Mouse (Mus musculus) CH12.LX (cell line): ENCODE results near the gene Tspear. TPM values are rescaled to one million over a fixed set of nuclear protein-coding genes. Genes with fewer than 3 reads are reported as not detected.

Source experiments
- DNase-seq: peaks from one replicate; pipeline ENCODE4 v3.0.0-alpha.2; 2013; ENCODE audit errors: extremely low read depth
- H3K27ac ChIP-seq: 2 replicates; pipeline ENCODE4 v1.5.1; 2012; ENCODE audit warnings: low read depth, mild to moderate bottlenecking, control low read depth, moderate library complexity; ENCODE audit not compliant: insufficient read depth
- H3K27me3 ChIP-seq: replicated peaks from 2 replicates; pipeline ENCODE3; 2012; ENCODE audit warnings: inconsistent platforms
- H3K36me3 ChIP-seq, 2 experiments: replicated peaks in 1 of 2; 2 replicates each; pipeline versions ENCODE3 to v1.6.1; 2012; ENCODE audit warnings: inconsistent platforms in 1 of 2, low read length in 1 of 2, mild to moderate bottlenecking in 1 of 2, mixed read lengths in 1 of 2, moderate library complexity in 1 of 2; ENCODE audit not compliant: control insufficient read depth in 1 of 2, insufficient read depth in 1 of 2
- H3K4me1 ChIP-seq, 2 experiments: 2 replicates each; pipeline ENCODE4 v1.6.1; 2012; ENCODE audit warnings: inconsistent platforms in 1 of 2, moderate library complexity in 1 of 2; ENCODE audit not compliant: insufficient read depth in 2 of 2, control insufficient read depth in 1 of 2
- H3K4me2 ChIP-seq: 2 replicates; pipeline ENCODE4 v1.6.1; 2012; ENCODE audit warnings: low read depth, mild to moderate bottlenecking, control low read depth; ENCODE audit not compliant: poor library complexity, insufficient read depth, severe bottlenecking
- H3K4me3 ChIP-seq, 3 experiments: fragments of 150-350 bp in 1 of 3; sonication (generic) in 1 of 3; replicated peaks in 1 of 3; 2 replicates each; pipeline versions ENCODE3 to v1.5.1; 2011 to 2012; ENCODE audit warnings: low read depth in 2 of 3, low read length in 2 of 3, mild to moderate bottlenecking in 2 of 3, moderate library complexity in 2 of 3, control low read depth in 1 of 3, improper control_type of control experiment in 1 of 3, inconsistent platforms in 1 of 3, mixed read lengths in 1 of 3; ENCODE audit not compliant: poor library complexity in 1 of 3
- H3K79me2 ChIP-seq: replicated peaks from 2 replicates; pipeline ENCODE4 v1.6.1; 2012; ENCODE audit warnings: mild to moderate bottlenecking, moderate library complexity; ENCODE audit not compliant: control insufficient read depth, poor library complexity, insufficient read depth, severe bottlenecking; ENCODE audit errors: extremely low read depth
- H3K9ac ChIP-seq: 2 replicates; pipeline ENCODE4 v1.6.1; 2012; ENCODE audit warnings: low read depth, mild to moderate bottlenecking, control low read depth, moderate library complexity; ENCODE audit not compliant: insufficient read depth
- H3K9me3 ChIP-seq: replicated peaks from 2 replicates; pipeline ENCODE3; 2012; ENCODE audit warnings: low read length, inconsistent platforms, mixed read lengths
- BHLHE40 ChIP-seq: IDR thresholded peaks from 2 replicates; pipeline ENCODE4 v1.6.1; 2011; ENCODE audit warnings: mild to moderate bottlenecking, low read depth, low read length, improper control_type of control experiment
- CHD2 ChIP-seq: IDR thresholded peaks from 2 replicates; pipeline ENCODE4 v1.6.1; 2011; ENCODE audit warnings: low read length, improper control_type of control experiment
- CTCF ChIP-seq, 2 experiments: IDR thresholded peaks in 1 of 2; conservative IDR thresholded peaks in 1 of 2; 2 replicates each; pipeline ENCODE4 v1.5.1; 2011 to 2012; ENCODE audit warnings: low read depth in 2 of 2, low read length in 2 of 2, improper control_type of control experiment in 1 of 2, inconsistent platforms in 1 of 2, mild to moderate bottlenecking in 1 of 2, moderate library complexity in 1 of 2
- E2F4 ChIP-seq: IDR thresholded peaks from 2 replicates; pipeline ENCODE4 v1.6.1; 2011; ENCODE audit warnings: low read depth, low read length, improper control_type of control experiment; ENCODE audit not compliant: insufficient replicate concordance
- ETS1 ChIP-seq: conservative IDR thresholded peaks from 2 replicates; pipeline ENCODE4 v1.6.1; 2012; ENCODE audit warnings: low read depth, mild to moderate bottlenecking, inconsistent platforms, low read length, improper control_type of control experiment, moderate library complexity
- GABPA ChIP-seq: IDR thresholded peaks from 2 replicates; pipeline ENCODE4 v1.6.1; 2012; ENCODE audit warnings: low read depth, low read length, improper control_type of control experiment, inconsistent platforms; ENCODE audit not compliant: insufficient replicate concordance
- IRF4 ChIP-seq: IDR thresholded peaks from 2 replicates; pipeline ENCODE4 v1.6.1; 2014; ENCODE audit warnings: low read depth, mild to moderate bottlenecking, inconsistent platforms, low read length, improper control_type of control experiment
- JUN ChIP-seq: IDR thresholded peaks from 2 replicates; pipeline ENCODE4 v1.6.1; 2011; ENCODE audit warnings: low read depth, mild to moderate bottlenecking, low read length, improper control_type of control experiment, moderate library complexity; ENCODE audit not compliant: insufficient read depth
- KAT2A ChIP-seq: IDR thresholded peaks from 2 replicates; pipeline ENCODE4 v1.6.1; 2012; ENCODE audit warnings: low read length, improper control_type of control experiment, inconsistent platforms; ENCODE audit not compliant: insufficient replicate concordance
- MAFK ChIP-seq: IDR thresholded peaks from 2 replicates; pipeline ENCODE4 v1.6.1; 2011; ENCODE audit warnings: low read length, improper control_type of control experiment; ENCODE audit not compliant: insufficient replicate concordance
- MAZ ChIP-seq: IDR thresholded peaks from 2 replicates; pipeline ENCODE4 v1.6.1; 2012; ENCODE audit warnings: low read depth, mild to moderate bottlenecking, inconsistent platforms, low read length, improper control_type of control experiment, moderate library complexity
- MEF2A ChIP-seq: IDR thresholded peaks from 2 replicates; pipeline ENCODE4 v1.6.1; 2014; ENCODE audit warnings: low read depth, mild to moderate bottlenecking, inconsistent platforms, low read length, improper control_type of control experiment, borderline replicate concordance
- NRF1 ChIP-seq: IDR thresholded peaks from 2 replicates; pipeline ENCODE4 v1.6.1; 2014; ENCODE audit warnings: low read depth, mild to moderate bottlenecking, inconsistent platforms, low read length, improper control_type of control experiment, moderate library complexity
- PAX5 ChIP-seq: IDR thresholded peaks from 2 replicates; pipeline ENCODE4 v1.6.1; 2012; ENCODE audit warnings: low read length, inconsistent platforms, mixed read lengths
- POLR2A ChIP-seq: IDR thresholded peaks from 2 replicates; pipeline ENCODE4 v1.6.1; 2011; ENCODE audit warnings: low read depth, mild to moderate bottlenecking, improper control_type of control experiment, low read length
- POLR2AphosphoS2 ChIP-seq: IDR thresholded peaks from 2 replicates; pipeline ENCODE4 v1.6.1; 2011; ENCODE audit warnings: low read depth, low read length, improper control_type of control experiment
- RAD21 ChIP-seq: IDR thresholded peaks from 2 replicates; pipeline ENCODE4 v1.6.1; 2011; ENCODE audit warnings: low read depth, mild to moderate bottlenecking, low read length, improper control_type of control experiment, moderate library complexity
- SIN3A ChIP-seq: IDR thresholded peaks from 2 replicates; pipeline ENCODE4 v1.6.1; 2012; ENCODE audit warnings: low read length, improper control_type of control experiment, inconsistent platforms
- SMC3 ChIP-seq: IDR thresholded peaks from 2 replicates; pipeline ENCODE4 v1.6.1; 2011; ENCODE audit warnings: low read depth, low read length, improper control_type of control experiment
- TBP ChIP-seq: conservative IDR thresholded peaks from 2 replicates; pipeline ENCODE4 v1.6.1; 2011; ENCODE audit warnings: low read depth, low read length, improper control_type of control experiment
- TCF12 ChIP-seq: IDR thresholded peaks from 2 replicates; pipeline ENCODE4 v1.6.1; 2014; ENCODE audit warnings: low read depth, mild to moderate bottlenecking, inconsistent platforms, low read length, improper control_type of control experiment
- USF1 ChIP-seq: IDR thresholded peaks from 2 replicates; pipeline ENCODE4 v1.6.1; 2014; ENCODE audit warnings: low read depth, mild to moderate bottlenecking, inconsistent platforms, low read length, improper control_type of control experiment
- ZC3H11A ChIP-seq: IDR thresholded peaks from 2 replicates; pipeline ENCODE4 v1.6.1; 2012; ENCODE audit warnings: low read depth, mild to moderate bottlenecking, inconsistent platforms, low read length, improper control_type of control experiment
- ZMIZ1 ChIP-seq: IDR thresholded peaks from 2 replicates; pipeline ENCODE4 v1.6.1; 2012; ENCODE audit warnings: low read depth, mild to moderate bottlenecking, inconsistent platforms, low read length, improper control_type of control experiment
- ZNF384 ChIP-seq: IDR thresholded peaks from 2 replicates; pipeline ENCODE4 v1.6.1; 2012; ENCODE audit warnings: low read depth, low read length, improper control_type of control experiment, inconsistent platforms
- dilution Hi-C: fragments of 300-500 bp; cut with MboI; formaldehyde crosslinking; loops from 2 replicates; pipeline ENCODE4 v1.14.3; 2020; ENCODE audit warnings: low sequenced_read_pairs; ENCODE audit not compliant: extremely low pct_unique_long_range_greater_than_20kb, extremely low pct_ligation_motif_present
- in situ Hi-C: fragments of 300-500 bp; cut with MboI; formaldehyde crosslinking; loops from 3 replicates; pipeline ENCODE4 v1.14.3; 2019; ENCODE audit warnings: low sequenced_read_pairs, low pct_ligation_motif_present, low pct_unique_long_range_greater_than_20kb, mixed read lengths
- polyA plus RNA-seq: library from polyadenylated mRNA; unstranded; fragments of >175 nt; gene quantifications from 2 replicates; pipeline ENCODE4 v1.2.1, GENCODE M21; 2012; ENCODE audit warnings: low read depth; ENCODE audit not compliant: insufficient read length
- total RNA-seq, 2 experiments: library from RNA; depleted of rRNA; stranded (reverse); fragments of 300-350 nt in 1 of 2; fragments of >200 nt in 1 of 2; gene quantifications; 2 replicates each; pipeline ENCODE4 v1.2.3; 2012 to 2014

The Tspear gene
- total and polyA plus RNA-seq, 3 experiments = 0.09 to 0.42 TPM; not detected in 1

- peaks cover 11 to 13% of the 10 kb centered on the region in 2 experiments for H3K4me1 ChIP-seq
- in situ Hi-C loops = loop anchor here (25.0 kb wide), 1 partner anchor 258 kb away; no protein-coding TSS in a partner anchor
- H3K79me2 ChIP-seq = no peaks in the 10 kb centered on the region
- H3K9ac ChIP-seq = no peak overlapping the region
- no peak overlapping the region for H3K4me3 ChIP-seq
- no peaks in the 10 kb centered on the region for H3K36me3 ChIP-seq
- no peak overlapping the region for H3K4me2 ChIP-seq
- dilution Hi-C loops = no loop called here
- no peaks in the 10 kb centered on the region for H3K9me3 ChIP-seq
- H3K27ac ChIP-seq = no peak overlapping the region
- TF ChIP-seq KAT2A (no peak), MAFK (no peak), MAZ (no peak), PAX5 (no peak), CHD2 (no peak), RAD21 (no peak), MEF2A (no peak), ZC3H11A (no peak), ZMIZ1 (no peak), E2F4 (no peak)
- DNase-seq = no peak
- H3K27me3 ChIP-seq = peaks cover 89% of the 10 kb centered on the region
These were observed 209.2 kb downstream of the Tspear start for GRCm38 (mm10) chr10:77895562-77895961.

- no peak for DNase-seq
- no peaks in the 10 kb centered on the region for H3K9me3 ChIP-seq
- H3K4me3 ChIP-seq = no peak overlapping the region
- no peaks in the 10 kb centered on the region for H3K4me1 ChIP-seq
- H3K4me2 ChIP-seq = no peak overlapping the region
- no peaks in the 10 kb centered on the region for H3K36me3 ChIP-seq
- in situ Hi-C loops = no loop called here
- H3K9ac ChIP-seq = no peak overlapping the region
- TF ChIP-seq ZMIZ1 (no peak), E2F4 (no peak), RAD21 (no peak), NRF1 (no peak), POLR2A (no peak), USF1 (no peak), TBP (no peak), POLR2AphosphoS2 (no peak), GABPA (no peak), ETS1 (no peak), BHLHE40 (no peak), TCF12 (no peak), ZNF384 (no peak), SIN3A (no peak), PAX5 (no peak), IRF4 (no peak), JUN (no peak), CHD2 (no peak), CTCF (conservative IDR thresholded peaks at IDR 0.05 in 1 of 2, IDR thresholded peaks at IDR 0.05 in 1 of 2; ENCODE audit: low read depth in 2 of 2, low read length in 2 of 2) (no peak), SMC3 (no peak)
- dilution Hi-C loops = no loop called here
- peaks cover 77% of the 10 kb centered on the region for H3K27me3 ChIP-seq
- H3K79me2 ChIP-seq = no peaks in the 10 kb centered on the region
- no peak overlapping the region for H3K27ac ChIP-seq
These were observed 213.8 kb downstream of the Tspear start for GRCm38 (mm10) chr10:77900126-77900525.
